Mouse (Mus musculus) MEL (cell line): Measurements from ENCODE around the gene Agbl2.

Experiments used
- CHD2 ChIP-seq: IDR thresholded peaks from 2 replicates; pipeline ENCODE4 v1.6.1; 2011; ENCODE audit warnings: low read length, improper control_type of control experiment
- CTCF ChIP-seq, 3 experiments: IDR thresholded peaks in 2 of 3; conservative IDR thresholded peaks in 1 of 3; 2 replicates each; pipeline ENCODE4 v1.5.1; 2011 to 2012; ENCODE audit warnings: low read length in 3 of 3, low read depth in 2 of 3, mild to moderate bottlenecking in 2 of 3, improper control_type of control experiment in 1 of 3, inconsistent platforms in 1 of 3, mixed read lengths in 1 of 3, moderate library complexity in 1 of 3; ENCODE audit not compliant: control insufficient read depth in 1 of 3, insufficient read depth in 1 of 3, poor library complexity in 1 of 3, severe bottlenecking in 1 of 3
- EP300 ChIP-seq, 2 experiments: IDR thresholded peaks; 2 replicates each; pipeline ENCODE4 v1.6.1; 2011; ENCODE audit warnings: improper control_type of control experiment in 2 of 2, low read length in 2 of 2, low read depth in 1 of 2, mild to moderate bottlenecking in 1 of 2
- ETS1 ChIP-seq: IDR thresholded peaks from 2 replicates; pipeline ENCODE4 v1.6.1; 2012; ENCODE audit warnings: low read depth, mild to moderate bottlenecking, inconsistent platforms, low read length, improper control_type of control experiment, moderate library complexity
- GATA1 ChIP-seq: IDR thresholded peaks from 2 replicates; pipeline ENCODE4 v1.6.1; 2011; ENCODE audit warnings: low read depth, low read length, improper control_type of control experiment
- POLR2A ChIP-seq, 2 experiments: IDR thresholded peaks; 2 replicates each; pipeline ENCODE4 v1.6.1; 2011 to 2012; ENCODE audit warnings: low read length in 2 of 2, mild to moderate bottlenecking in 2 of 2, control low read depth in 1 of 2, improper control_type of control experiment in 1 of 2, low read depth in 1 of 2, moderate library complexity in 1 of 2; ENCODE audit not compliant: control insufficient read depth in 1 of 2, insufficient read depth in 1 of 2, poor library complexity in 1 of 2
- POLR2AphosphoS5 ChIP-seq: IDR thresholded peaks from 2 replicates; pipeline ENCODE4 v1.6.1; 2012; ENCODE audit warnings: low read depth, borderline replicate concordance, mild to moderate bottlenecking, inconsistent platforms, low read length, moderate library complexity, mixed read lengths
- SMC3 ChIP-seq: IDR thresholded peaks from 2 replicates; pipeline ENCODE4 v1.6.1; 2011; ENCODE audit warnings: low read depth, low read length, improper control_type of control experiment
- TAL1 ChIP-seq: IDR thresholded peaks from 2 replicates; pipeline ENCODE4 v1.6.1; 2012; ENCODE audit warnings: mild to moderate bottlenecking, inconsistent platforms, low read length, moderate library complexity, mixed read lengths
- UBTF ChIP-seq: IDR thresholded peaks from 2 replicates; pipeline ENCODE4 v1.6.1; 2012; ENCODE audit warnings: low read depth, mild to moderate bottlenecking, inconsistent platforms, low read length, improper control_type of control experiment, moderate library complexity, borderline replicate concordance; ENCODE audit not compliant: insufficient read depth

- TF ChIP-seq CTCF (IDR thresholded peaks at IDR 0.05 in 2 of 3, conservative IDR thresholded peaks at IDR 0.05 in 1 of 3; ENCODE audit: control insufficient read depth in 1 of 3, insufficient read depth in 1 of 3, low read depth in 2 of 3, low read length in 3 of 3, poor library complexity in 1 of 3, severe bottlenecking in 1 of 3) (no peak), UBTF (no peak), POLR2AphosphoS5 (no peak), SMC3 (no peak), GATA1 (no peak), POLR2A (IDR thresholded peaks at IDR 0.05; ENCODE audit: control insufficient read depth in 1 of 2, insufficient read depth in 1 of 2, low read depth in 1 of 2, low read length in 2 of 2, poor library complexity in 1 of 2) (no peak), TAL1 (no peak), ETS1 (no peak), CHD2 (no peak), EP300 (IDR thresholded peaks at IDR 0.05; ENCODE audit: low read depth in 1 of 2, low read length in 2 of 2) (no peak)
Measured at GRCm38 (mm10) chr2:90861486-90861885, 79.0 kb downstream of the Agbl2 start.
